In genomic region chr15:81091718-81092117, GRCm38 (mm10) we compare ENCODE assay signal across 14 mouse cellular contexts.
"Had no signal": no experiment of that assay in that cellular context is flagged by ENCODE, and none has a peak within 500 bp of the region (broad histone marks: within the 10 kb centered on the region; RNA-seq: fewer than 3 reads in every experiment).

No protein-coding gene starts in this region.

- H3K27me3 ChIP-seq: intestine, embryonic 15.5 days; limb, embryonic 15.5 days; liver, embryonic 12.5 days; midbrain, embryonic 13.5 days; neural tube, embryonic 15.5 days had no signal

- H3K9ac ChIP-seq: intestine, embryonic 15.5 days; limb, embryonic 15.5 days; liver, embryonic 12.5 days; midbrain, embryonic 13.5 days; neural tube, embryonic 15.5 days had no signal

- H3K9me3 ChIP-seq: intestine, embryonic 15.5 days; limb, embryonic 15.5 days; liver, embryonic 12.5 days; midbrain, embryonic 13.5 days; neural tube, embryonic 15.5 days had no signal

- ATAC-seq: hindbrain, postnatal 0 days; intestine, embryonic 15.5 days; liver, embryonic 12.5 days; midbrain, embryonic 13.5 days had no signal

- H3K4me2 ChIP-seq: intestine, embryonic 15.5 days; limb, embryonic 15.5 days; liver, embryonic 12.5 days; midbrain, embryonic 13.5 days; neural tube, embryonic 15.5 days had no signal

- H3K36me3 ChIP-seq: intestine, embryonic 15.5 days; limb, embryonic 15.5 days; liver, embryonic 12.5 days; midbrain, embryonic 13.5 days; neural tube, embryonic 15.5 days had no signal

- H3K27ac ChIP-seq: hindbrain, postnatal 0 days; intestine, embryonic 15.5 days; kidney, postnatal 0 days; limb, embryonic 15.5 days; liver, embryonic 12.5 days; midbrain, embryonic 13.5 days; neural tube, embryonic 15.5 days had no signal

- DNase-seq: kidney, adult 8-10 months; kidney, postnatal 36 days; retina, postnatal 1 day; right cerebral cortex, postnatal 4 days; spleen, adult 18-20 months; thymus, postnatal 36 days had no signal

- H3K4me3 ChIP-seq: intestine, embryonic 15.5 days; limb, embryonic 15.5 days; liver, embryonic 12.5 days; midbrain, embryonic 13.5 days; myocyte; neural tube, embryonic 15.5 days had no signal
